Mouse (Mus musculus): Measurements from ENCODE around the gene Pik3r5.

Pik3r5 gene

DNA sequence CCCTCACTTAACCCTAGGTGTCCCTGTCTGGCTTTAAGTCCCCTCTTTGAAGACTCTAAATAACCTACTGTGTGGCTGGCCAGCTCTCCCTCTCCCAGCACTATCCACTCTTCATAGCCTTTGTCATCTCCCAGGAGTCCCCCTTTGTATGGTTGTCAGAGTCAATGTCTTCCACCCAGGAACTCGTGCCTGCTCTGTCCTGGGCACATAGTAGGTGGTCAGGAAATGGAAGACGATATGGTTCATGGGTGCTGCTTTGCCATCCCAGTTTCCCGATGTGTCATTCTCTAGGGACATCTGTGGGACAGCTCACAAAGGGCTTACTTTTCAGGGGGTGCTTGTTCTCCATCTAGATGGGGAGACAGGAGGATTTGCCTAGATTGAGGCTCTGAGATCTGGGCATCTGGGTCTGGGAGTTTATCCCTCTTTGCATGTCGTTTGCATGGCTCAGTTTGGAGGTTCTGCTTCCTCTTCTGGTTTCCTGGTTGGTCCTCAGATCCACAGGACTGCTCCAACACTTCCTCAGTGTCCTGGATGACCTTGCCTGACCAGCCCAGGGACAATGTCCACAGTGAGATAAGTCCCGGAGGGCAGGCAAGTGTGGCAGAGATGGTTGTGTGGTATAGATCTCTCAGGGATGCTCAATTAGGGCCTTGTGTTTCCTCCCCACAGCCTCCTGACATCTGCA, 40.4 kb downstream of the Pik3r5 start:
- H3K4me3 ChIP-seq (replicated peaks; ENCODE audit: low read length): no peak overlapping the region
- no peaks in the 10 kb centered on the region for H3K36me3 ChIP-seq (ENCODE audit: insufficient read depth, low read length)
- TF ChIP-seq NANOG (IDR thresholded peaks at IDR 0.05; ENCODE audit: borderline replicate concordance, low read length) (no peak), CTCF (conservative IDR thresholded peaks at IDR 0.05; ENCODE audit: low read length) (no peak), POU5F1 (IDR thresholded peaks at IDR 0.05; ENCODE audit: borderline replicate concordance, low read length) (no peak)
- H3K27me3 ChIP-seq (ENCODE audit: insufficient read depth, low read length): peaks cover 42% of the 10 kb centered on the region
- H3K9me3 ChIP-seq (ENCODE audit: low read length): no peaks in the 10 kb centered on the region
- H3K4me1 ChIP-seq (replicated peaks; ENCODE audit: low read depth, low read length): no peaks in the 10 kb centered on the region

DNA sequence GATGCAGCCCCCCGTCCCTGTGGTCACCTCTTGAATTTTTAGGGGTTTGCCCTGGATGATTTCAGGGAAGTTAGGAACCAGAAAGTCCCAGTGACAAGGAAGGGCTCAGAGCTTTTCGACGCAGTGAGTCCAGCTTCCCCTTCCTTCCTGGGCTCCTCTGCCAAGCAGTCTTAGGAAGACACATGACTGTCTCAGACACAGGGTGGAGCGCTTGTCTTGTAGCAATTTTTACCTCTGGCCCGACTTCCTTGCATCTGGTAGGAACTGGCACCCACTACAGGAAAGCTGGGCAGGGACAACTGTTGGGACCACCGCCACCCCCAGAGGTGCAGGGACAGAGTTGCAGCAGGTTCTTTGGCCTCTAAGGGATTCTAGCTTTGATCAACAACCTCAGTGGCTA, 42.7 kb downstream of the Pik3r5 start:
- Histone ChIP-seq H3K4me3 (replicated peaks; ENCODE audit: low read length) (no peak overlapping the region), H3K27me3 (ENCODE audit: insufficient read depth, low read length) (peaks cover 43% of the 10 kb centered on the region), H3K9me3 (ENCODE audit: low read length) (no peaks in the 10 kb centered on the region), H3K36me3 (ENCODE audit: insufficient read depth, low read length) (no peaks in the 10 kb centered on the region), H3K4me1 (replicated peaks; ENCODE audit: low read depth, low read length) (no peaks in the 10 kb centered on the region)
- TF ChIP-seq CTCF (conservative IDR thresholded peaks at IDR 0.05; ENCODE audit: low read length): no peak
- TF ChIP-seq POU5F1 (IDR thresholded peaks at IDR 0.05; ENCODE audit: borderline replicate concordance, low read length): no peak
- TF ChIP-seq NANOG (IDR thresholded peaks at IDR 0.05; ENCODE audit: borderline replicate concordance, low read length): no peak

DNA sequence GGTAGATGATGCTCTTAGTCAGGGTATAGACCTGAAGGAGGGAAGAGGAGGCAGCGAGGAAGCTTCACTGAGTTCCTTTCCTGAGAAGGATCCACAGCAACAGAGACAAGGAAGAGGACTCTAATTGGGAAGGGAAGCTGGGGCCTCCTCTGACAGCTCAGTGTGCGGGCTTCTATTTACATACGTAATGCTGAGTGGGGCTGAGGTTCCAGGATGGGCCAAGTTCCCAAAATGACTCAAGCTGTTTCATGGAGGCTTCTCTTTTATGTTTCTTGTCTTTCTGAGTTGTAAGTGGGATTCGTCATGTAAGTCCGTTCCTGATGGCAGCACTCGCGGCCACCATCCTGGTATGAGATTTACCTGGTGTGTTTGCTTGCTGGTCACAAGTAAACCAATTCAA, 43.8 kb downstream of the Pik3r5 start:
- TF ChIP-seq CTCF (conservative IDR thresholded peaks at IDR 0.05; ENCODE audit: low read length) (no peak), NANOG (IDR thresholded peaks at IDR 0.05; ENCODE audit: borderline replicate concordance, low read length) (no peak), POU5F1 (IDR thresholded peaks at IDR 0.05; ENCODE audit: borderline replicate concordance, low read length) (no peak)
- Histone ChIP-seq H3K4me3 (replicated peaks; ENCODE audit: low read length) (no peak overlapping the region), H3K27me3 (ENCODE audit: insufficient read depth, low read length) (peaks cover 42% of the 10 kb centered on the region), H3K9me3 (ENCODE audit: low read length) (peaks cover 3% of the 10 kb centered on the region; the same call in 1 of the 2 replicates), H3K36me3 (ENCODE audit: insufficient read depth, low read length) (no peaks in the 10 kb centered on the region), H3K4me1 (replicated peaks; ENCODE audit: low read depth, low read length) (no peaks in the 10 kb centered on the region)

DNA sequence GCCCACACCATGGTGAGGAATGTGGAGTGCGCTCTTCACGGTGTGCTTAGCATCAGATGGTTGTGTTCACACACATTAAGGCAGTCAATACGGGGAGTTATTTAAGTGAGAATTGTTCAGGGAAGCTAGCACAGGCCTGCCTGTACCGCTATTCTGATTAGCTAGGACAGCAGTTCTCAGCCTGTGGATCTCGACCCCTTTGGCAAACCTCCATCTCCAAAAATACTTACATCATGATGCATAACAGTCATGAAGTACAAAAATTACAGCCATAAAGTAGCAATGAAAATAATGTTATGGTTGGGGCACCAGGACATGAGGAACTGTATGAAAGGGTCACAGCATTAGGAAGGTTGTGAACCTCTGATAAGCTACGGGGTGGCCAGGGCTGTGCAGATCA, 45.7 kb downstream of the Pik3r5 start:
- Histone ChIP-seq H3K4me3 (replicated peaks; ENCODE audit: low read length) (no peak overlapping the region), H3K27me3 (ENCODE audit: insufficient read depth, low read length) (peaks cover 24% of the 10 kb centered on the region), H3K36me3 (ENCODE audit: insufficient read depth, low read length) (no peaks in the 10 kb centered on the region), H3K9me3 (ENCODE audit: low read length) (peaks cover 3% of the 10 kb centered on the region; the same call in 1 of the 2 replicates), H3K4me1 (replicated peaks; ENCODE audit: low read depth, low read length) (no peaks in the 10 kb centered on the region)
- TF ChIP-seq CTCF (conservative IDR thresholded peaks at IDR 0.05; ENCODE audit: low read length) (no peak), NANOG (IDR thresholded peaks at IDR 0.05; ENCODE audit: borderline replicate concordance, low read length) (no peak), POU5F1 (IDR thresholded peaks at IDR 0.05; ENCODE audit: borderline replicate concordance, low read length) (no peak)

DNA sequence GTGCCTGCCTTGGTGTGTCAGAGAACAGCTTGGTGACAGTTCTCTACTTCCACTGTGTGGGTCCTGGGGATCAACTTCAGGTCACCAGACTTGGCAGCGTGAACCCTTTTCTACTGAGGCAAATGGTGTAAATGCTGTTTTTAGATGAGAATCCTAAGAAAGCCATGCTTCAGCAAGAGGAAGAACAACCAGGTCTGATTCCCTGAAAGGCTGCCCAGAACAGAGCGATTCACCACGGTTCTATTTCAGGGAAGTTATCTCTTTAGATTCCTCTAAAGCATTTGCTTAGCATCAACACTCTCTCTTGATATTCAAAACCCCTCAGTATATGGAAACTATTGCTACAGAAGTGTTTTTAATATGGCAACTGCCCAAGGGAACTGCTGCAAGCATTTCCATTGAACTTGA, 46.7 kb downstream of the Pik3r5 start:
- Histone ChIP-seq H3K4me1 (replicated peaks; ENCODE audit: low read depth, low read length) (no peaks in the 10 kb centered on the region), H3K9me3 (ENCODE audit: low read length) (peaks cover 3% of the 10 kb centered on the region; the same call in 1 of the 2 replicates), H3K36me3 (ENCODE audit: insufficient read depth, low read length) (no peaks in the 10 kb centered on the region), H3K27me3 (ENCODE audit: insufficient read depth, low read length) (peaks cover 15% of the 10 kb centered on the region), H3K4me3 (replicated peaks; ENCODE audit: low read length) (no peak overlapping the region)
- TF ChIP-seq NANOG (IDR thresholded peaks at IDR 0.05; ENCODE audit: borderline replicate concordance, low read length) (no peak), POU5F1 (IDR thresholded peaks at IDR 0.05; ENCODE audit: borderline replicate concordance, low read length) (no peak), CTCF (conservative IDR thresholded peaks at IDR 0.05; ENCODE audit: low read length) (no peak)

DNA sequence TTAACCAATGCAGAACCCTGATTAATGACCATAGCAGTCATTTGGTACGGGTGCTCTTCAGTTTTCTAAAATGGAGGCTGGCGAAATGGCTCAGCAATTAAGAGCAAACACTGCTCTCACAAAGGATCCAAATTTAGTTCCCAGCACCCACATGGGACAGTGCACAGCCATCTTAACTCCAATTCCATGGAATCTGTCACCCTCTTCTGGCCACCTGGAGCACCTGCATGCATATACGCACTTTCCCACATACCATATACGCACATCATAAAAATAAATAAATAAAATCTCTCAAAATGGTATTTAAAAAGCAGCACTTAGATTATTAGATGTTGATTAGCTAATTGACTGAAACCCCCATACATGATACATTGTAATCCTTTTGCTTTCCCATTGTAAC, 48.7 kb downstream of the Pik3r5 start:
- peaks cover 3% of the 10 kb centered on the region; the same call in 1 of the 2 replicates for H3K9me3 ChIP-seq (ENCODE audit: low read length)
- TF ChIP-seq POU5F1 (IDR thresholded peaks at IDR 0.05; ENCODE audit: borderline replicate concordance, low read length) (no peak), CTCF (conservative IDR thresholded peaks at IDR 0.05; ENCODE audit: low read length) (peak; percentile 53), NANOG (IDR thresholded peaks at IDR 0.05; ENCODE audit: borderline replicate concordance, low read length) (no peak)
- H3K4me3 ChIP-seq (replicated peaks; ENCODE audit: low read length): no peak overlapping the region
- H3K27me3 ChIP-seq (ENCODE audit: insufficient read depth, low read length): peaks cover 2% of the 10 kb centered on the region; the same call in 1 of the 2 replicates
- H3K36me3 ChIP-seq (ENCODE audit: insufficient read depth, low read length): no peaks in the 10 kb centered on the region
- peaks cover 6% of the 10 kb centered on the region; the same call in 1 of the 2 replicates for H3K4me1 ChIP-seq (replicated peaks; ENCODE audit: low read depth, low read length)

- H3K27me3 ChIP-seq (ENCODE audit: insufficient read depth, low read length): peaks cover 2% of the 10 kb centered on the region; the same call in 1 of the 2 replicates
- no peak overlapping the region for H3K4me3 ChIP-seq (replicated peaks; ENCODE audit: low read length)
- H3K36me3 ChIP-seq (ENCODE audit: insufficient read depth, low read length): no peaks in the 10 kb centered on the region
- TF ChIP-seq NANOG (IDR thresholded peaks at IDR 0.05; ENCODE audit: borderline replicate concordance, low read length) (no peak), POU5F1 (IDR thresholded peaks at IDR 0.05; ENCODE audit: borderline replicate concordance, low read length) (no peak), CTCF (conservative IDR thresholded peaks at IDR 0.05; ENCODE audit: low read length) (no peak)
- peaks cover 6% of the 10 kb centered on the region; the same call in 1 of the 2 replicates for H3K4me1 ChIP-seq (replicated peaks; ENCODE audit: low read depth, low read length)
- peaks cover 3% of the 10 kb centered on the region; the same call in 1 of the 2 replicates for H3K9me3 ChIP-seq (ENCODE audit: low read length)
Measured at GRCm38 (mm10) chr11:68482001-68482400, 50.1 kb downstream of the Pik3r5 start.

DNA sequence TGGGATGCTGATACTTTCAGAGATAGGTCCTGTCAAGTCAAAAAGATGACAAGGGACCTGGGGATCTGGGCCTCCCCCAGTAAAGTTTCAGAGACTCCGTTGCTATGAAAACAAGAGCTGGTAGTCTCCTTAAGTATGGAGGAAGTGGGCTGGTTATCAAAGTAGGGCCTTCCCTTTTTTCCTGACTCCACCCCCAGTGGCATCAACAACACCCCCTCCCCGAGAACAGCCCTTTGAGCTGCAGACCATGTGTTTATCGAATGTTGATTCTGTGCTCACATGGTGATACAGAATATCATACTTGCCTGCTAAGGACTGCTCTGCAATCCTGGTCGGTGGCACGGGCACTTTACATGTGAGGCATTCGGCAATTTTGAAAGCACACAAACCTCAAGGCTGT, 51.3 kb downstream of the Pik3r5 start:
- no peaks in the 10 kb centered on the region for H3K36me3 ChIP-seq (ENCODE audit: insufficient read depth, low read length)
- TF ChIP-seq POU5F1 (IDR thresholded peaks at IDR 0.05; ENCODE audit: borderline replicate concordance, low read length) (no peak), CTCF (conservative IDR thresholded peaks at IDR 0.05; ENCODE audit: low read length) (no peak), NANOG (IDR thresholded peaks at IDR 0.05; ENCODE audit: borderline replicate concordance, low read length) (no peak)
- peaks cover 3% of the 10 kb centered on the region; the same call in 1 of the 2 replicates for H3K9me3 ChIP-seq (ENCODE audit: low read length)
- peaks cover 6% of the 10 kb centered on the region; the same call in 1 of the 2 replicates for H3K4me1 ChIP-seq (replicated peaks; ENCODE audit: low read depth, low read length)
- no peaks in the 10 kb centered on the region for H3K27me3 ChIP-seq (ENCODE audit: insufficient read depth, low read length)
- H3K4me3 ChIP-seq (replicated peaks; ENCODE audit: low read length): no peak overlapping the region
